Mouse (Mus musculus): ENCODE results near the gene Klkb1.

DNA sequence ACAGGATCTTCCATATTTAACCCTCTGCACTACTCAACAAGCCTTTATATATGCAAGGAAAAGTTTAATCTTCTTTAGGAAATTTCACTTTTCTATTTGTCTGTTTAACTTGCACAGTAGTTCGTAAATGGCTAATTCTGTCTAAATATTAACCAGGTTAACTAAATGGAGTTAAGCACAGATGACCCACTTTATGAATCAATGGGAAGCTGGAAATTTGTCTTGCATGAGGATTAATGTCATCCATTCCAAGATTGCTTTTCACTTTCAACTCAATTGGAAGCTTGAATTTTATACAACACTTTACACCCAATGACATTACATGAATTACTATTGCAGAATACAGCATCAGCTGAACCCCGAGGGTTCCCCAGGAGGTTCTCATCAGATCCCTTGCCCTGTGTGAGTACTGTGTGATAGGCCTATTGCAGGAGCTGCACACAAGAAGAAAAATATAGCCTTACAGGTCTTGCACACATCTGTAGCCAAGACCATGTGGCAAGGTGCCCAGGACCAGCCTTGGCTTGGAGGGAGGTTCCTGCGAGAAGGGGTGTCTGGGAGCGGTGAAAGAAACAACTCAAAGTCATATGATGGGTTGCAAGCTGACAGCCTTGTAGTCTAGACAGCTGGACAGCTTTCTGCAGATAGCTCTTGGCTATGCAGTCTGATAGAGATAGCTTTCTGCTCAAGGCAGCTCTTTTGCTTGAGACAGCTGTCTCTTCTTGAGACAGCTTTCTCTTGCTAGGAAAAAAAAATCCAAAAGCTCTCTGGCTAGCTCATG is 26.9 kb downstream of the Klkb1 start:
- TF ChIP-seq CTCF (IDR thresholded peaks at IDR 0.05; ENCODE audit: borderline replicate concordance, insufficient read depth, low read depth, low read length) (no peak), POLR2A (IDR thresholded peaks at IDR 0.05; ENCODE audit: borderline replicate concordance, insufficient read depth, low read length) (no peak)

All from cerebellum, adult 2 months (tissue).